Mouse (Mus musculus): ENCODE data around the gene Cdc7.
A peak's percentile ranks its signal among the peaks of the same experiment; 100 is the strongest.

DNA sequence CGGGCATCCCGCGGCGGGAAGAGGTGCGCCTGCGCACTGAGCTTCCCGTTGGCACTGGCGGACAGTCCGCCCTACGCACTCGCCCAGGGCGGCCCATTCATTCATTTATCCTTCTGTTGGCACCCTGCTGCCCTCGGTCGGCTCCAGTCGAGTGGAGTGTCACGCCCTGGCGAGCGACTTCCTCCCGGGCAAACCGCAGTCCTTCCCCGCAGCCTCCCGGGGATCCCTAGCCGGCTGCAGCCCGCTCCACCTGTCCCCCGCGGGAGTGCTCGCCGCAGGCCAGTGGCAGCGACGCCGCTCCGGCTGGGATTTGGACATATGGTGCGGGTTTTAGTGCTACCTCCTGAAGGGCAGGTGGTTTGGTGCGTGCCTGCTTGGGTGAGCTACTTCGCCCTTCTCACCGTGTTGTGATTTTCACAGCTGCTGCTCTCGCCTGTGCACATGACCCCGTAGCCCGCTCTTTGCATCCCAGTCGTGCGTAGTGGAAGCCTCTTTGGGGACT, 442 bp downstream of the Cdc7 start:
- no peak for TF ChIP-seq EP300 (IDR thresholded peaks at IDR 0.05; ENCODE audit: low read length)
- no peak for TF ChIP-seq CTCF (conservative IDR thresholded peaks at IDR 0.05 in 1 of 2, IDR thresholded peaks at IDR 0.05 in 1 of 2; ENCODE audit: low read depth in 2 of 2, low read length in 2 of 2)
- TF ChIP-seq GABPA (IDR thresholded peaks at IDR 0.05; ENCODE audit: insufficient replicate concordance, low read depth, low read length) = no peak
- no peak for TF ChIP-seq POLR2A (IDR thresholded peaks at IDR 0.05; ENCODE audit: low read depth, low read length)
- TF ChIP-seq E2F4 (IDR thresholded peaks at IDR 0.05; ENCODE audit: insufficient replicate concordance, low read depth, low read length) = no peak
- no peak for TF ChIP-seq TCF12 (IDR thresholded peaks at IDR 0.05; ENCODE audit: low read depth, low read length)
- peak; percentile 65 for TF ChIP-seq BHLHE40 (IDR thresholded peaks at IDR 0.05; ENCODE audit: low read depth, low read length)
- peak; percentile 7; the same call in 1 of the 2 replicates for TF ChIP-seq MAX (IDR thresholded peaks at IDR 0.05; ENCODE audit: low read length)
- no peak for TF ChIP-seq USF1 (IDR thresholded peaks at IDR 0.05; ENCODE audit: low read depth, low read length)
- no peak for TF ChIP-seq PAX5 (IDR thresholded peaks at IDR 0.05; ENCODE audit: low read length)
- no peak; the same call in 1 of the 2 replicates for TF ChIP-seq TBP (conservative IDR thresholded peaks at IDR 0.05; ENCODE audit: low read depth, low read length)
- no peak for TF ChIP-seq IRF4 (IDR thresholded peaks at IDR 0.05; ENCODE audit: low read depth, low read length)
- TF ChIP-seq KAT2A (IDR thresholded peaks at IDR 0.05; ENCODE audit: insufficient replicate concordance, low read length) = 0 out of 2 replicates have a peak, but pooled peaks have one; percentile 2
- no peak for TF ChIP-seq RAD21 (IDR thresholded peaks at IDR 0.05; ENCODE audit: low read depth, low read length)
